Mouse (Mus musculus) heart, postnatal 14 days (tissue): ENCODE data around the gene Tdrkh. TPM values are rescaled to one million over a fixed set of nuclear protein-coding genes. Genes with fewer than 3 reads are reported as not detected.

ENCODE experiments used
- DNase-seq, 2 experiments: peaks; one replicate each; pipeline ENCODE4 v3.0.0; 2021 to 2022
- intact Hi-C: fragments of 180-260 bp; cut with DNase I; formaldehyde crosslinking; loops from one replicate; pipeline ENCODE4 v1.15.1; 2025
- long read RNA-seq, 2 experiments: library from polyadenylated mRNA; stranded (forward); transcript quantifications; one replicate each; pipeline ENCODE4 v2.0.0; 2021
- total RNA-seq, 2 experiments: library from RNA; stranded (reverse); gene quantifications; 2 replicates each; pipeline ENCODE4 v1.2.3; 2021

The Tdrkh gene
- 1 to 10 TPM; 3.8 to 4.8 TPM for total RNA-seq
- long read RNA-seq, experiment 1, partial matches to known transcripts = 0 of 5 reads
- long read RNA-seq, experiment 1, other reads (novel, unspliced or antisense) = 0 of 5 reads
- long read RNA-seq, experiment 2, full-length matches to known transcripts = 5 of 6 reads
- long read RNA-seq, experiment 2, partial matches to known transcripts = 0 of 6 reads
- long read RNA-seq, experiment 2, other reads (novel, unspliced or antisense) = 1 of 6 reads

GRCm38 (mm10) chr3:94413031-94413679, at the start of gene Tdrkh:
Gene Tdrkh (plus strand): TSS chr3:94413273.
- intact Hi-C loops = no loop called here
- DNase-seq = peak; percentile 90 to 92

- DNase-seq = peak; percentile 54 to 57
- intact Hi-C loops = no loop called here
Measured at GRCm38 (mm10) chr3:94363291-94364153, 49.6 kb upstream of the Tdrkh start.

- intact Hi-C loops = no loop called here
- DNase-seq = no peak
Measured at GRCm38 (mm10) chr3:94364154-94364526, 48.9 kb upstream of the Tdrkh start.

- DNase-seq = peak; percentile 74 to 81
- intact Hi-C loops = loop anchor here (2.0 to 5.0 kb wide), 4 partner anchors 76 to 536 kb away; partner anchors contain the start of genes Mrpl9 and Oaz3
Measured at GRCm38 (mm10) chr3:94366761-94367160, 46.3 kb upstream of the Tdrkh start.

GRCm38 (mm10) chr3:94367511-94367910, 45.6 kb upstream of the Tdrkh start:
- intact Hi-C loops = loop anchor here (2.0 to 5.0 kb wide), 4 partner anchors 75 to 535 kb away; partner anchors contain the start of genes Mrpl9 and Oaz3

GRCm38 (mm10) chr3:94368631-94369030, 44.4 kb upstream of the Tdrkh start:
- DNase-seq = no peak
- intact Hi-C loops = loop anchor here (5.0 kb wide), 3 partner anchors 74 to 234 kb away; partner anchors contain the start of genes Mrpl9 and Oaz3

More at GRCm38 (mm10) chr3:94367511-94367910, 45.6 kb upstream of the Tdrkh start:
- DNase-seq = no peak

GRCm38 (mm10) chr3:94369709-94370108, 43.4 kb upstream of the Tdrkh start:
- intact Hi-C loops = loop anchor here (5.0 kb wide), 3 partner anchors 73 to 233 kb away; partner anchors contain the start of genes Mrpl9 and Oaz3
- DNase-seq = no peak

- intact Hi-C loops = no loop called here
- DNase-seq = peak; percentile 83 to 88
Measured at GRCm38 (mm10) chr3:94371637-94372036, 41.4 kb upstream of the Tdrkh start.

- intact Hi-C loops = no loop called here
Measured at GRCm38 (mm10) chr3:94372038-94372437, 41.0 kb upstream of the Tdrkh start.

GRCm38 (mm10) chr3:94372641-94373040, 40.4 kb upstream of the Tdrkh start, which contains the start of gene Rorc:
Gene Rorc (plus strand): TSS chr3:94372794.
- peak; percentile 49 to 59 for DNase-seq
- intact Hi-C loops = no loop called here

More at GRCm38 (mm10) chr3:94372038-94372437, 41.0 kb upstream of the Tdrkh start:
- DNase-seq = no peak

GRCm38 (mm10) chr3:94373090-94373489, 40.0 kb upstream of the Tdrkh start:
- intact Hi-C loops = no loop called here
- DNase-seq = no peak

- DNase-seq = peak in 1 of 2 experiments; percentile 14
- intact Hi-C loops = no loop called here
Measured at GRCm38 (mm10) chr3:94373597-94374011, 39.5 kb upstream of the Tdrkh start.

- DNase-seq = no peak
- intact Hi-C loops = no loop called here
Measured at GRCm38 (mm10) chr3:94374636-94375035, 38.4 kb upstream of the Tdrkh start.

GRCm38 (mm10) chr3:94375146-94375545, 37.9 kb upstream of the Tdrkh start:
- DNase-seq = no peak
- intact Hi-C loops = no loop called here

GRCm38 (mm10) chr3:94375861-94376260, 37.2 kb upstream of the Tdrkh start:
- intact Hi-C loops = no loop called here
- DNase-seq = no peak

GRCm38 (mm10) chr3:94377028-94377923, 35.8 kb upstream of the Tdrkh start:
- intact Hi-C loops = no loop called here
- DNase-seq = no peak

GRCm38 (mm10) chr3:94379831-94380510, 33.1 kb upstream of the Tdrkh start:
- DNase-seq = no peak

GRCm38 (mm10) chr3:94382308-94382707, 30.8 kb upstream of the Tdrkh start:
- intact Hi-C loops = no loop called here

More at GRCm38 (mm10) chr3:94379831-94380510, 33.1 kb upstream of the Tdrkh start:
- intact Hi-C loops = no loop called here

GRCm38 (mm10) chr3:94383476-94383875, 29.6 kb upstream of the Tdrkh start:
- intact Hi-C loops = no loop called here
- DNase-seq = no peak

More at GRCm38 (mm10) chr3:94382308-94382707, 30.8 kb upstream of the Tdrkh start:
- no peak for DNase-seq
